Mouse (Mus musculus): ENCODE data around the gene Nrm.

Gene Nrm

DNA sequence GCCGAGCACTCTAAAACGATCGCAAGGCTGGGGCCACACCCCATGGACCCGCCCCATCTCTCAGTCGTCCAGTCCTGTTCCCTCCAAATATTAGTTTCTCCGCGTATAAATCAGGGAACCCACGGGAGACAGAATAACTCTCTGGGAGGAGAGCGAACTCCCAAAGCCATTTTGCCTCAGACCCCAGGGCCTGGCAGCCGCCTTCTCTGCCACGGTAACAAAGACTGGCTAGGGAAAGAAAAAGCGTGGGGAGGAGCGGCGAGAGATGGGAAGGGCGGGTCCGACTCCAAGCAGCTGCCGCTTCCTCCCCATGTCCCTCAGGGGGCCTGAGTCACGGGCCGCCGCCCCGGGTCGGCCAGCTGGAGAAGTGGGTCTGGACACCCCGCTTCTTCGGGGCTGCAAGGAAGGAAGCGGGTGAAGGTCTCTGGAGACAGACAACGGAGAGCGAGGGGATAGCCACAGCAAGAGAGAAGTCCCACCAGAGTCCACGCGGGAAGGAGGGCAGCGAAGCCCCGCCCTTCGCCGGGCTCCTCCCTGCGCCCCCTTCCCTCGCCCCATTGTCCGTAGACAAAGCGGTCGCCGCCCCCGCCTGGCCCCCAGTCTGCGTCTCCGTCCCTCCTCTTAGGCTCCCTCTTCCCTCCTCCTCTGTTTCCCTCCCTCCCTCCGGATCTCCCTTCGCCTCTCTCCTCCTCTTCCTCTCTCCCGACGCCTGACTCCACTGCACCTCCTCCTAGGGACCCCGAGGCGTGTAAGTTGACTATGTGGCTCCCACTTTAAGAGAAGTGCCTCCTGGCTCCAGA lies 4.6 kb downstream of the Nrm start, which contains the start of gene Ppp1r18:
Gene Ppp1r18, plus strand, starts transcription at position 113 of the 800 bp plus-strand sequence.
- intact Hi-C loops (cut with DNase I), result no loop called here

DNA sequence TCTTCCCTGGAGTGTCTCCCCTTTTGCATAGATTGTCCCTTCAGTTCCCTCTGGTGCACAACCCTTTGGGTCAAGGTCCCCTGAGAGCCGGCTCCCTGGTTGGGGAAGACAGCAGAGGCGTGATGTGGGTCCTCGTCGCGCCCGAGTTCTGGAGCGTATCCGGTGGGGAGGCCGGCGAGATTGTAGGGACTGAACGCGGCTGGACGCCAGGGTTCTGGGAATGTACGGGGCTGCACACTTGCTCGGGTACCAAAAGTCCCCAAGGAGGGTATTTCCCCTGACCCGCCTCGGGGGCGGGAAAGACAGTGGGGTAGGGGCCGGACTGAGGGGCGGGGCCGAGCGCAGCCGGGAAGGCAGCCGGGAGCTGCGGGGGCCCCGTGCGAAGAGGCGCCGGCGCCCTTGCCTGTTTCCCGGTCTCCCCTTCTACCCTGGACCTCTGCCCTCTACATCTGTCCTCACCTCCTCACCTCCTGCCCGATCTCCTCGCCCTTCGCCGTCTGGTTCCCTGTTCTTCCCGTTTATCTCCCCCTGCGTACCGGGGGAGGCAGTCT lies 5.2 kb downstream of the Nrm start:
- intact Hi-C loops (cut with DNase I), result no loop called here

DNA sequence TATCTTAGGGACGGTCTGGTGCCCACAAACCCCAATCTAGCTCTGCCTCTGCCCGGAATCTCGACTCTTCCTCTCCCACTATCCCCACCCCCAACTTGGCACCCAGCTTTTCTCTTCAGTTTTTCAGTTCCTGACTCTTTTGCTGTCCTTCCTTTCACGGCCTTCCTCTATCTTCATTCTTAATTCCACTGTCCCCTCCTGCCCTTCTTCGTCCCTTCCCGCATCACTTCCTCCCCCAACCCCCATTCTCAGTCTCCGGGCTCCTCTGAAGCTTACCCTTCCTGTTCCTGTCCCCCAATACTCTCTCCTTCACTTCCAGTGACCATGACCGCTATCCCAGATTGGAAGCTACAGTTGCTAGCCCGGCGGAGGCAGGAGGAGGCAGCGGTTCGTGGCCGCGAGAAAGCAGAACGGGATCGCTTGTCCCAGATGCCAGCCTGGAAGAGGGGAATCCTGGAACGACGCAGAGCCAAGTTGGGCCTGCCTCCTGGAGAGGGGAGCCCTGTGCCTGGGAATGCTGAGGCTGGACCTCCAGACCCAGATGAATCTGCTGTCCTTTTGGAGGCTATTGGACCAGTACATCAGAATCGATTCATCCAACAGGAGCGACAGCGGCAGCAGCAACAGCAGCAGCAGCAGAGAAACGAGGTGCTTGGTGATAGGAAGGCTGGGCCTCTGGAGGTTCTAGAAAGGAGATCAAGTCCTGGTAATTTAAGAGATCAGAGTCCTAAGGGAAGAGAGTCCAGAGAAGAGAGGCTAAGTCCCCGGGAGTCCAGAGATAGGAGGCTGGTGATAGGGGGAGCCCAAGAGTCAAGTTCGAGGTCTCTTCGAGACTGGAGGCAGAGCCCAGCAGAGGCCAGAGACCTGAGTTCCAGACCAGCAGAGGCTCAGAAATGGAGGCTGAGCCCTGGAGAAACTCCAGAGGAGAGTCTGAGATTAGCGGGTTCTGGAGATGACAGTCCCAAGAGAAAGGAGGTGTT lies 6.1 kb downstream of the Nrm start:
- intact Hi-C loops (cut with DNase I), result no loop called here

DNA sequence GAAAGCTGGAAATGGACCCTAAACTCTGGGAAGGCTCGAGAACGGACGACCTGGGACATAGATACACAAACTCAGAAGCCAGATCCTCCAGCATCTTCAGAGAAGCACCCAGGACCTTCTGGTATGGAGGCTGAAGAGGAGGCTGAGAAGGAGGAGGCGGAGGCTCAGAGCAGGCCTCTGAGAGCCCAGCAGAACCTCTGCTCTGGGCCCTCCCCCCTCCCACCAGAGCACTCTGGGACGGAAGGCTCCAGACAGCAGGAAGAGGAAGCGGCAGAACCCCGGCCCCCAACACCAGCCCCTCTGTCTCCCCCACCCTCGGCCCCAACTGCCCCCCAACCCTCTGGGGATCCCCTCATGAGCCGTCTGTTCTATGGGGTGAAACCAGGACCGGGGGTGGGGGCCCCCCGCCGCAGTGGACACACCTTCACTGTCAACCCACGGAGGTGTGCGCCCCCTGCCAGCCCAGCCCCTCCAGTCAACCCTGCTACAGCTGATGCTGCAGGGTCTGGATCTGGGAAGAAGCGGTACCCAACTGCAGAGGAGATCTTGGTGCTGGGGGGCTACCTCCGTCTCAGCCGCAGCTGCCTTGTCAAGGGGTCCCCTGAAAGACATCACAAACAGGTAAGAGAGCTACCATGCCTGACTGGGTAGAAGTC lies 7.2 kb downstream of the Nrm start:
- intact Hi-C loops (cut with DNase I), result no loop called here

DNA sequence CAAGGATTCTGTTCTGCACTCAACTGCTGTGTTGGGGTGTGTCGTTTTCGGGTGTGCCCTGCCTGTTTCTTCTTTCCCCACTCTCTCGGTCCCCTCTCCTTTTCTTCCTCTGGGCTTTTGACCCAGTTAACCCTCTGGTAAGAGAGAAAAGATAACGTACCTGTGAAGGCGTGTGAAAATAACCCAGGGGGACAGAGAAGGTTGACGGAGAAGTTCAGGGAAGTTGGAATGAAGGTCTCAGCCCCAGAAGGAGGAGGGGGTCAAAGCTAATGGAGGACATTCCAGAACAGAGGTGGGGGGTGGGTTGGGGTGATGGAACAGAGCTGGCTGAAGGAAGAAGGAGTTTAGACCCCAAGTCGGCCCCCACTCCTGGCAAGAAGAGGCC lies 7.8 kb downstream of the Nrm start:
- intact Hi-C loops (cut with DNase I), result no loop called here

DNA sequence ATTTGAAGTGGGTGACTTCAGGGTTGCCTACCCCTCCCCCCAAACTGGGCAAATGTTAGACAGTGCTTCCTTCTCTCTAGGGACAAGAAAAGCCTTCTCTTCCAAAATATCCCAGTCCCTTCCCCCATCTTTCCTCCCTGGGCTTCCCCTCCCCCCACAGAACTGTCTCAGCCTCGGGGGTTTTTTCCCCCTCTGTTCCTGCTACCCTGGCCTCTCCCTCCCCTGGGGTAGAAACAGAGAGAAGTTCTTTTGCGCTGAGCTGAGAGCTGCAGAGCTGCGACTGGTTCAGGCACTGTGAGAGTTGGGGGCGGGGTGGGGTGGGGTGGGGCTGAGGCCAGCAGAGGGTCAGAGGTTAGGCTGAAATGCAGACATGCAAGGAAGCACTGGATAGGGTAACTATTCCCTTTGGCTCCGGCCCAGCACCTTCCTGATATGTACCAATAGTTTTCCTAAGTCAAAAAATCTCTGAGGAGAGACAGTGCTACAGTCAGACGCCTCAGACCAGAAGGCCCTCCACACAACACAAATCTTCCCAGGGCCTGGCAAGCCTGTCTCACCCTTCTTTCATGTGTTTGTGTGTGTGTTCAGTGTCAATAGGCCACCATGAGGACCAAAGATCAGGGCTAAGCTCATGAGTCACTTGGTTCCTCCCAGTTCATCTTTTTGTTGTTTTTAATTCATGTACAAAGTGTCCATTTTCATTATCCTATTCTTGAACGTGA lies 8.4 kb downstream of the Nrm start:
- intact Hi-C loops (cut with DNase I), result loop anchor here (5.0 kb wide), 2 partner anchors 38 to 132 kb away; no protein-coding TSS in a partner anchor

DNA sequence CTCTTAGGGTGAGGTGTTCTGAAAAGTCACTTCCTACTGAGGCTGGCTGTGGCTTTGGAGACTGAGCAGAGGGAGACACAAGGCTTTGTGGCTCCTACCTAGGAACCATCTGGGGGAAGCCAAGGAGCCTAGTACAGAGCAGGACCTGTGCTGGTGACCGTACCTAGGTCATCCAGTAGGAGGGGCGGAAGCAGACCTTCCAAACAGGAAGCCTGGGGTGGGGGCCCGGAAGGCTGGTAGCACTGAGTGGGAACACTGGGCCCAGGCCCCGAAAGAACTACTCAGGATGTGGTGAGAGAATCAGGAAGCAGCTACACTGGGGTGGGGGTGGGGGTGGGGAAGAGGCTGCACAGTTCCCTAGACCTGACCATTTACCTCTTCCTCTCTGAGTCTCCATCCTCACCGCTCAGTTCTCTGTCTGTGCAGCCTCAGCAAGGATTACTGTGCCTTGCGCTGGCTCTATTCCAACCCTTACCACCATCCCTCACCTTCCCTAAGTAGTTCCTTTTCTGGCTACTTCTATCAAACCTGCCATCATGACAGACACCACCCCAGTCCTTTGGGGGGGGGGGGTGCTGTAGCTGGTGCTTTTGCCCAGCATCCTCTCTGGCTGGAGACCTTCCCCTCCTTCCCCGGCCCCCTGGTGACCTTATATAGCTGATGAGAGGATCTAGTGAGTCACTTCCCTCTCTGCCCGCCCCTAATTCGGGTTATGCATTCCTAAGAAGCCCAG lies 9.2 kb downstream of the Nrm start:
- intact Hi-C loops (cut with DNase I), result loop anchor here (5.0 kb wide), 2 partner anchors 37 to 133 kb away; no protein-coding TSS in a partner anchor

DNA sequence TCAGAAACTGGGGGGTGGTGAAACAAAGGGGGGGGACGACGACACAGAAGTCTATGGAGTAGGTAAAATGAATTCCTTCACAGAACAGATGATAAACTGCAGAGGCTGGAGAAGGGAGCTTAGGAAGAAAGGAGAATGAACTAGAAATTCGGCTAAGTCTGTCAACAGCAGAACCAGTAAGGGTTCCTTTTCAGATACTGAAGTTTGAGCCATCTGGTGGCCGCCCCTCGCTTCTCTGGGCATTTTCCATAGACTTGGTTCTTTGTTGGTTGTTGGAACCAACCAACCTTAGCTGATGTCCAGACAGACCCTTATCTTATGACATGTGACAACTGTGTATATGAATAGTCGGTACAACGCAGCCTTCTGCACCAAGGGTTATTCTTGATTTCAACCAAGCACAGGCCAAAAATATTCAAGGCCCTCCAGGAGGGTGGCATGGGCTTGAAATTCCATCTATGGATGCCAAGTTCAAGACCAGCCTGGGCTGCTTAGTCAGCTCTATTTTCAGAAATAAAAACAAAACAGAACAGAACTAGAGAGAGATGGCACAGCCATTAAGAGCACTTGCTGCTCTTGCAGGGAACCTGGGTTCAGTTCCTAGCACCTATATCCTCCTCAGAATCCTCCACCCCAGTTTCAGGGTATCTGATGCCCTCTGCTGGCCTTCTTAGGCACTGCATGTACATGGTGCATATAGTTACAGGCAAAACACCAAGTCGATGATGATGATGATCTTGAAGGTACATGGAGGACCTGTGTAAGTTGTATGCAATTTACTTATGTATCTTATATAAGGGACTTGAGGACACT lies 10.0 kb downstream of the Nrm start:
- intact Hi-C loops (cut with DNase I), result loop anchor here (5.0 kb wide), 2 partner anchors 36 to 134 kb away; no protein-coding TSS in a partner anchor

DNA sequence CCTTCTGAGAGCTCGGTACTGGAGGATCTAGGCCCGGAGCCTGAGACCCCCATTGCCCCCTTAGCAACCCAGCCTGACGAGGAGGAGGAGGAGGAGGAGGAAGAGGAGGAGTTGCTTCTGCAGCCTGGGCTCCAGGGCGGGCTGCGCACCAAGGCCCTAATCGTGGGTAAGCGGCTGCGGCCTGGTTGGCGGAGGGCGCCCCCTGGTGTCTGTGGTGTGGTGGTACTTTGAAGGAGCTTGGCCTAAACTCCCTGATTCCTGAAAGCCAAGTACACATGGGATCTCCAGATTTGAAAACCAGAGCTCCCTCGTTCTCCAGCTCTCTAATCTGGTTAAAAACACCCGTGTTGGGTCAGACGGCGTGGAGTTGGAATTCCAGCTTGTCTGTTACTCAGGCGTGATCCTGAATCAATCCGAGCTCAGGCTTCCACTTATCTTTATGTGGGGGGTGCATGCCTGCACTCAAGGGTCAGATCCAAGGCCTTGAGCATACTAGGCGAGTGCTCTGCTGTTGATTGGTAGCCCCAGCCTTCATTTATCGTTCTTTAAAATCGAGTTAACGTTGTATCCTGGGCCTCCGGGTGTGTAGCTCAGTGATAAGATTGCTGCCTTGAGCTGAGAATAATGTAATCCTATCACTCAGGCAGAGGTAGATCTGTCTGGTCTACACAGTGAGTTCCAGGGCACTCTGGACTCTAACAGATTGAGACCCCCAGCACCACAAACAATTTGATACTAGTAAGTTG lies 12.8 kb downstream of the Nrm start:
- intact Hi-C loops (cut with DNase I), result loop anchor here (2.0 to 5.0 kb wide), 4 partner anchors 33 to 137 kb away; no protein-coding TSS in a partner anchor

DNA sequence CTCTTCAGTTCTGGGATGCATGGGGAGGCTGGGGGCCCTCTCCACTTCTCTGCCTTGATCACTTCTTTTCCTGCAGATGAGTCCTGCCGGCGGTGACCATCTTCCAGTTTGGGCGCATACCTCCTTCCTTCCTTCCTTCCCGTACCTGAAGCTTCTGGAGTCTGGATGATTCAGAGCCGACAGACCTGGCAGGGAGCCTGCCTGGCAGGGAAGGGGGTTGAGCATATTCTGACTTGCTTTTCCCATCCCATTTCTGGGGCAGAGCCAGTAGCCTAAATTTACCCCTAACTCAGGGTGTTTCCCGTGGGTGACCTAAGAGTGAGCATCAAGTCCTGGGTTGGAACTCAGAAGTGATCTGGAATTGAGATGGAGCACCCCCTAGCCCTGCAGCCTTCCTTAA lies 13.6 kb downstream of the Nrm start:
- intact Hi-C loops (cut with DNase I), result loop anchor here (2.0 to 5.0 kb wide), 3 partner anchors 33 to 137 kb away; no protein-coding TSS in a partner anchor

DNA sequence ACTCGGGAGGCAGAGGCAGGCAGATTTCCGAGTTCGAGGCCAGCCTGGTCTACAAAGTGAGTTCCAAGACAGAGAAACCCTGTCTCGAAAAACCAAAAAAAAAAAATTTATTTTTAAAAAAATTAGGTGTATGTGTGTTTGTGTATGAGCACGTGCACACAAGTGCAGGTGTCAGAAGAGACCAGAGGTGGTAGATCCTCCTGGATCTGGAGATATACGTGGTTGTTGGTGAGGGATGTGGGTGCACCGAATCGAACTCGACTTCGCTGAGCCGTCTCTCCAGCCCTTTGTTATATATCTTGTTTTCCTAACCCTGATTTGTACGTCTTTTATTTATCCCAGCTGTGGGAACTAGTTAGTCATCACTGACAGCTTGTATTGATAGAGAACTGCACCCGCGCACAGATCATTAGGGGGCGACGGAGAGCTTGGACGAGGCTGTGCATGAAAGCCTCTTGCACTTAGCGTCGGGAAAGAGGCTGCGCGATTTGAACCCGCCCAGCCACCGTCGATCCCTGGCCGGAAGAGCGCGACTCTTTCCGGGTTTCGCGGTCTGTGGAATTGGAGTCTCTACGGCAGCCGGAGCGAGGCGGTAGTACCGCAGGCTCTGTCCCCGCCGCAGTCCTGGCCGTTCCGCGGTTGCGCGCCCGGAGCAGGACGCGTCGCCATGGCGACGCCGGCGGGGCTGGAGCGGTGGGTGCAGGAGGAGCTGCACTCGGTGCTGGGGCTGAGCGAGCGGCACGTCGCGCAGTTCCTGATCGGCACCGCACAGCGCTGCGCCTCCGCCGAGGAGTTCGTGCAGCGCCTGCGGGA lies 18.3 kb downstream of the Nrm start, which contains the start of gene Dhx16:
Gene Dhx16, plus strand, starts transcription at position 575 of the 813 bp plus-strand sequence.
- intact Hi-C loops (cut with DNase I), result no loop called here

DNA sequence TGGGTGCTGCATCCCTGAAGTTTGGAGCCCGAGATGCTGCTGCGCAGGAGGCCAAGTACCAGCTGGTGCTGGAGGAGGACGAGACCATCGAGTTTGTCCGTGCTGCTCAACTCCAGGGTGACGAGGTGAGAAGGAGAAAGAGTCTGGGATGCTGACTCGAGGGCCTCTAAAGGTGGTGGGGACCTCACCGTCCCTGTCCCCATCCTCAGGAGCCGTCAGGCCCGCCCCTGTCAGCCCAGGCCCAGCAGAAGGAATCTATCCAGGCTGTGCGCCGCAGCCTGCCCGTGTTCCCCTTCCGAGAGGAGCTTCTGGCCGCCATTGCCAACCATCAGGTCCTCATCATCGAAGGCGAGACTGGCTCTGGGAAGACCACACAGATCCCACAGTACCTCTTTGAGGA lies 21.8 kb downstream of the Nrm start:
- intact Hi-C loops (cut with DNase I), result no loop called here

DNA sequence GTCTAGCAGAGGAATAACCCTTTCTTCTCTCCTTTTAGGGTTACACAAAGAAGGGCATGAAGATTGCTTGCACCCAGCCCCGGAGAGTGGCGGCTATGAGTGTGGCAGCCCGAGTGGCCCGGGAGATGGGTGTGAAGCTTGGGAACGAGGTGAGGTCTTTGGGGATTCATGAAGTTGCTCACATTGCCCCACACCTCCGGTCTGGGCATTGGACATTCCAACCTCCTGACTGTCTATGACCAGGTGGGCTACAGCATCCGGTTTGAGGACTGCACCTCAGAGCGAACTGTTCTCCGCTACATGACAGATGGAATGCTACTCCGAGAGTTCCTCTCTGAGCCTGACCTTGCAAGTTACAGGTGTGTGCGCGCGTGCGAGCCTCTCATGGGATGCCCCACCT lies 22.7 kb downstream of the Nrm start:
- intact Hi-C loops (cut with DNase I), result no loop called here

DNA sequence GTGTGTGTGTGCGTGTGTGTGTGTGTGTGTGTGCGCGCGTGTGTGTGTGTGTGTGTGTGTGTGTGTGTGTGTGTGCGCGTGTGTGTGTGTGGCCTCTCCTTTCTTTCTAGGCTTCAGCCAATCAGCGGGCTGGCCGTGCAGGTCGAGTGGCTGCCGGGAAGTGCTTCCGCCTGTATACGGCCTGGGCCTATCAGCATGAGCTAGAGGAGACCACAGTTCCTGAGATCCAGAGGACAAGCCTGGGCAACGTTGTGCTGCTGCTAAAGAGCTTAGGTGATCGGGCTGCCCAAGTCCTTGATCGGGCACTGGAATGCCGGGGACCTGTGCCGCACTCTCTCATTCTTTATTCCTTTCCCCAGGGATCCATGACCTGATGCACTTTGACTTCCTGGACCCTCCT lies 26.6 kb downstream of the Nrm start:
- intact Hi-C loops (cut with DNase I), result no loop called here

DNA sequence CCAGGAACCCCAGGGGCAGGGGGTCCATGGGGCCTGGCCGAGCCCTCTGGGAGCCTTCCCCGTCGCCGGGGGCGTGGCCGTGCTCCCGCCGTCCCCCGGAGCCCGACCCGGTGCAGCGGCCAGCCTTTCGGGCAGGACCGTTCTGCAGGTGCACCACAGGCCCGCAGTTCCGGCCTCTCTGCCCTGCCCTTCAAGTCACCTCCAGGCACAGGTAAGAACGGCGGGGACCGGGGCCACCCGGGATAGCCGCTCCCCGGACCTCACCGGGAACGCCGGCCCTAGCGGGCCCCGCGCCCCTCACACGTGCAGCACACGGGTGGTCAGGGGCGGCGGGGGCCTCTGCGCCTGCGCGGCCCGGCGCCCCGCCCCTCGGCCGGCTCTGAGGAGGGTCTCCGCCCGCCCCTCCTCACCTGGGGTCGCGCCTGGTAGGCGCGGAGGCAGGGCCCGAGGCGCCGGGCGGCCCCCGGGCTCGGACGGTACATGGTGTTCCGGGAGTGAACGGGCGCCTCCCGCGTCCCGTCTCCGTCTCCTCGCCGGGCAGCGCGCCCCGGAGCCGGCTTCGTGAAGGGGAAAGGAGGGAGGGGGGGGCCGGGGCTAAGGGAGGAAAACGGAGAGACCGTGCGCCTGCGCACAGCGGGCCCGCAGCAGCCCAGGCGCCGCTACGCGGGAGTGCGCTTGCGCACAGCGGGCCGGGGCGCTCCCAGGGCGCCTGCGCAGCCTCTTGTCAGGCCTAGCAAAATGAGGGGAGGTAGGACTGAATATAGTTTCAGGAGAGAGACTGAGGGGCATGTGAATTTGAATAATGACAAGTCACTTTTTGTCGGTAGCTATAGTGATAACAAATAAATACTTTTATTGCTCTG lies 35.9 kb downstream of the Nrm start, which contains the start of gene 2310061I04Rik:
Gene 2310061I04Rik, minus strand, starts transcription at position 651 of the 863 bp plus-strand sequence.
- intact Hi-C loops (cut with DNase I), result no loop called here

Measured in adrenal gland (tissue).